Mouse (Mus musculus): ENCODE measurements at regions not wholly inside any gene's neighbourhood (a gene's known extent, or its start where the extent isn't known, plus 50 kb on each side); places are given as distances from the start of the nearest gene placed in this dataset.
"Not testable (repeated sequence)": the region's sequence is repeated elsewhere in the genome, so short reads cannot be mapped to it uniquely, and the experiment has no call there.

GRCm38 (mm10) chr4:55648376-55648775 is 116.1 kb upstream of the Klf4 start:
- H3K9me3 ChIP-seq (ENCODE audit: low read length) = no peaks in the 10 kb centered on the region
- no peak overlapping the region for H3K4me2 ChIP-seq (ENCODE audit: low read depth, low read length)
- no peak for TF ChIP-seq CTCF (IDR thresholded peaks at IDR 0.05; ENCODE audit: low read depth)
- 44% methylated on average over 7 of the region's 7 CpGs for WGBS
- no peak overlapping the region for H3K27ac ChIP-seq
- peaks cover 12% of the 10 kb centered on the region; the same call in 1 of the 2 replicates for H3K4me1 ChIP-seq (ENCODE audit: insufficient read depth, low read length)
- no peaks in the 10 kb centered on the region for H3K36me3 ChIP-seq (ENCODE audit: insufficient read depth, low read length)
- peak; percentile 54 for DNase-seq (ENCODE audit: low spot score)
- no peaks in the 10 kb centered on the region for H3K27me3 ChIP-seq (ENCODE audit: insufficient read depth, low read length)
- H3K9ac ChIP-seq (replicated peaks; ENCODE audit: low read length) = no peak overlapping the region
- H3K4me3 ChIP-seq (ENCODE audit: low read length) = no peak overlapping the region
- no peak for ATAC-seq

GRCm38 (mm10) chr4:55645432-55645831 is 113.2 kb upstream of the Klf4 start:
- no peak overlapping the region for H3K9ac ChIP-seq (replicated peaks; ENCODE audit: low read length)
- peak; percentile 20 for DNase-seq (ENCODE audit: low spot score)
- H3K36me3 ChIP-seq (ENCODE audit: insufficient read depth, low read length) = no peaks in the 10 kb centered on the region
- 67% methylated on average over 3 of the region's 3 CpGs for WGBS
- H3K27me3 ChIP-seq (ENCODE audit: insufficient read depth, low read length) = no peaks in the 10 kb centered on the region
- H3K27ac ChIP-seq = no peak overlapping the region
- H3K4me3 ChIP-seq (ENCODE audit: low read length) = no peak overlapping the region
- peaks cover 5% of the 10 kb centered on the region; the same call in 1 of the 2 replicates for H3K4me1 ChIP-seq (ENCODE audit: insufficient read depth, low read length)
- no peaks in the 10 kb centered on the region for H3K9me3 ChIP-seq (ENCODE audit: low read length)
- ATAC-seq = peak; percentile 43; the same call in 1 of the 2 replicates
- H3K4me2 ChIP-seq (ENCODE audit: low read depth, low read length) = no peak overlapping the region
- no peak for TF ChIP-seq CTCF (IDR thresholded peaks at IDR 0.05; ENCODE audit: low read depth)

GRCm38 (mm10) chr4:55644895-55645294 is 112.6 kb upstream of the Klf4 start:
- Histone ChIP-seq H3K4me3 (ENCODE audit: low read length) (no peak overlapping the region), H3K27ac (no peak overlapping the region), H3K27me3 (ENCODE audit: insufficient read depth, low read length) (no peaks in the 10 kb centered on the region), H3K4me1 (ENCODE audit: insufficient read depth, low read length) (0 out of 2 replicates have a peak, but pooled peaks cover 5% of the 10 kb centered on the region), H3K4me2 (ENCODE audit: low read depth, low read length) (no peak overlapping the region), H3K9ac (replicated peaks; ENCODE audit: low read length) (no peak overlapping the region), H3K9me3 (ENCODE audit: low read length) (no peaks in the 10 kb centered on the region), H3K36me3 (ENCODE audit: insufficient read depth, low read length) (no peaks in the 10 kb centered on the region)
- TF ChIP-seq CTCF (IDR thresholded peaks at IDR 0.05; ENCODE audit: low read depth) = no peak
- DNase-seq (ENCODE audit: low spot score) (no peak), ATAC-seq (no peak)
- 72% methylated on average over 2 of the region's 2 CpGs for WGBS

DNA sequence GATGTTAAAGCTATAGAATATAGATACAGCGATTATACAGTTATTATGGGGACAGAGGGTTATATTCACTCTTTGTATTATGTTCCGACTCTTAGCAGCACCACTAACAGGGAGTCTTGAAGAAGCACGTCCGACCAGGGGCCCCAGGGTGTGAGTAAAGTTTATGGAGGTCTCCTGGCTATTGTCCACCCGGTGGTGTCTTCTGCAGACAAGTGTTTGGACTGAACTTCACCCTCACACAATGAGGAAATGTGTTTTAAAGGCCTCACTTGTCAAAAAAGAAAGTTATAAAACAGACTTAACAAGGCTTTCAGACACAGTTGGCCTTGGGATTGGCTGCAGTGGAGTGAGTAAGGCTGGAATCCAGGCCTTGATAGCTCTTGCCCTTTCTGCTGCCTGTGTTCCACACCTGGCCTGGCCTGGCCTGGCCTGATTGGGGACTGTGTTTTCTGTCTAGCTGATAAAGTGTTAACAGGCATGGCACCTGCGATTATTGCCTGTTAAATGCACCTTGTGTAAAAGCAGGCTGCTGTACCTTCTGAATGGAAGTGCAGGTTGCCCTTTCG is 102.8 kb upstream of the Klf4 start:
- Histone ChIP-seq H3K4me1 (ENCODE audit: insufficient read depth, low read length) (no peaks in the 10 kb centered on the region), H3K36me3 (ENCODE audit: insufficient read depth, low read length) (no peaks in the 10 kb centered on the region), H3K9ac (replicated peaks; ENCODE audit: low read length) (no peak overlapping the region), H3K4me3 (ENCODE audit: low read length) (no peak overlapping the region), H3K9me3 (ENCODE audit: low read length) (no peaks in the 10 kb centered on the region), H3K27me3 (ENCODE audit: insufficient read depth, low read length) (no peaks in the 10 kb centered on the region), H3K4me2 (ENCODE audit: low read depth, low read length) (no peak overlapping the region), H3K27ac (no peak overlapping the region)
- DNase-seq (ENCODE audit: low spot score) = no peak
- WGBS = 86% methylated on average over 7 of the region's 7 CpGs
- no peak for TF ChIP-seq CTCF (IDR thresholded peaks at IDR 0.05; ENCODE audit: low read depth)
- ATAC-seq = no peak

GRCm38 (mm10) chr4:55631157-55631556 is 98.9 kb upstream of the Klf4 start:
- no peak overlapping the region for H3K4me2 ChIP-seq (ENCODE audit: low read depth, low read length)
- DNase-seq (ENCODE audit: low spot score) (no peak), ATAC-seq (no peak)
- no peaks in the 10 kb centered on the region for H3K36me3 ChIP-seq (ENCODE audit: insufficient read depth, low read length)
- H3K27me3 ChIP-seq (ENCODE audit: insufficient read depth, low read length) = no peaks in the 10 kb centered on the region
- no peaks in the 10 kb centered on the region for H3K9me3 ChIP-seq (ENCODE audit: low read length)
- WGBS = 97% methylated on average over 1 of the region's 1 CpGs
- no peaks in the 10 kb centered on the region for H3K4me1 ChIP-seq (ENCODE audit: insufficient read depth, low read length)
- H3K4me3 ChIP-seq (ENCODE audit: low read length) = no peak overlapping the region
- no peak overlapping the region for H3K27ac ChIP-seq
- H3K9ac ChIP-seq (replicated peaks; ENCODE audit: low read length) = no peak overlapping the region
- TF ChIP-seq CTCF (IDR thresholded peaks at IDR 0.05; ENCODE audit: low read depth) = no peak

DNA sequence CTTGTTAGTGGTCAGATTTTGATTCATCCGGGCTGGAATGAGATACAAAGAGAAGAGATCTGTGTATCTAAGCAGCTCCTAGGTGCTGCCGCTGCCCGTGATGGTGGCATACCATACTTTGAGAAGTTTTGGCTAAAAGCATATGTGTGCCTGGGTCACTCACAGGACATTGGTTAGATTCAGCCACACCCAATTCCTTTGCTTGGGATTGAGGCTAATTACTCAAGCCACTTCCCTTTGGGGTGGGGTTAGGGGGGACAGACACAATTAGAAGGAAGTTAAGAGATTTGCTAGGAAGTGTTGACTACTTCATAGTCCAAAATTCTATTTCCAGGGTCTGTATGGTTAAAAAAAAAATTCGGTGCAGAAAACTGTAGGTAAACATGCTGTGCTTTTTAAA is 97.9 kb upstream of the Klf4 start:
- ATAC-seq; H3K9me3 ChIP-seq (ENCODE audit: low read length); DNase-seq (ENCODE audit: low spot score); H3K4me1 ChIP-seq (ENCODE audit: insufficient read depth, low read length); H3K4me3 ChIP-seq (ENCODE audit: low read length); H3K27me3 ChIP-seq (ENCODE audit: insufficient read depth, low read length); H3K36me3 ChIP-seq (ENCODE audit: insufficient read depth, low read length); H3K27ac ChIP-seq; H3K9ac ChIP-seq (replicated peaks; ENCODE audit: low read length); H3K4me2 ChIP-seq (ENCODE audit: low read depth, low read length): not testable (repeated sequence)
- WGBS = 89% methylated on average over 4 of the region's 4 CpGs

- no peaks in the 10 kb centered on the region for H3K4me1 ChIP-seq (ENCODE audit: insufficient read depth, low read length)
- no peak overlapping the region for H3K9ac ChIP-seq (replicated peaks; ENCODE audit: low read length)
- no peak for TF ChIP-seq CTCF (IDR thresholded peaks at IDR 0.05; ENCODE audit: low read depth)
- 95% methylated on average over 9 of the region's 9 CpGs for WGBS
- ATAC-seq = no peak
- no peak for DNase-seq (ENCODE audit: low spot score)
- no peaks in the 10 kb centered on the region for H3K36me3 ChIP-seq (ENCODE audit: insufficient read depth, low read length)
- H3K4me2 ChIP-seq (ENCODE audit: low read depth, low read length) = no peak overlapping the region
- H3K4me3 ChIP-seq (ENCODE audit: low read length) = no peak overlapping the region
- H3K27ac ChIP-seq = no peak overlapping the region
- no peaks in the 10 kb centered on the region for H3K9me3 ChIP-seq (ENCODE audit: low read length)
- H3K27me3 ChIP-seq (ENCODE audit: insufficient read depth, low read length) = no peaks in the 10 kb centered on the region
Observed at GRCm38 (mm10) chr4:55624779-55625178, 92.5 kb upstream of the Klf4 start.

Measured in hindbrain, postnatal 0 days (tissue).